Mouse (Mus musculus) spleen, postnatal 0 days (tissue): ENCODE measurements around the gene Map2k4. TPM values are rescaled to one million over a fixed set of nuclear protein-coding genes. Genes with fewer than 3 reads are reported as not detected.

Experiments used
- microRNA counts: library from miRNA; unstranded; fragments of <30 nt; microRNA quantifications from one replicate; lab custom pipeline; 2015
- polyA plus RNA-seq: library from polyadenylated mRNA; unstranded; fragments of >200 nt; fragmentation: Nextera tagmentation; extraction: Ambion mirVana; gene quantifications from 2 replicates; pipeline ENCODE4 v1.2.1, GENCODE M21; 2015

Gene Map2k4
- polyA plus RNA-seq, result 33.9 and 35.1 TPM in 2 replicates

DNA sequence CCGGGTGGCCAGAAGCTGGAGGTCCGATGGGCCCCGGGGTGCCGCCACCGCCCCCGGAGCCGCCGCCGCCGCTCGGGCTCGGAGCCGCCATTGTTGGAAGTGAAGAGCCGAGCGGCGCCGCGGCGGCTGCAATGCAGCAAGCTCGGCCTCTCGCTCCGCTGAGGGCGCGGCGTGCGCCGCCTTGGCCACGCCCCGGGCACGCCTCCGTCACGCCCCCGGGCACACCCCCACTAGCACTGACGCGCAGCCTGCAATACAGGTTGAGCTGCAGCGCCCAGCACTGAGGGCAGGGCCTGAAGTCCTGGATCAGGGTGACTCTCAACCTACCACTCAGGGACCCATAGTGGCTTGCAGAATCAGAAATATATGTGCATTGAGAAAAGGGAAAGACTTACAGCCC lies at the start of gene Map2k4:
Map2k4 (minus strand) TSS at position 144 of the 400 bp plus-strand sequence.

DNA sequence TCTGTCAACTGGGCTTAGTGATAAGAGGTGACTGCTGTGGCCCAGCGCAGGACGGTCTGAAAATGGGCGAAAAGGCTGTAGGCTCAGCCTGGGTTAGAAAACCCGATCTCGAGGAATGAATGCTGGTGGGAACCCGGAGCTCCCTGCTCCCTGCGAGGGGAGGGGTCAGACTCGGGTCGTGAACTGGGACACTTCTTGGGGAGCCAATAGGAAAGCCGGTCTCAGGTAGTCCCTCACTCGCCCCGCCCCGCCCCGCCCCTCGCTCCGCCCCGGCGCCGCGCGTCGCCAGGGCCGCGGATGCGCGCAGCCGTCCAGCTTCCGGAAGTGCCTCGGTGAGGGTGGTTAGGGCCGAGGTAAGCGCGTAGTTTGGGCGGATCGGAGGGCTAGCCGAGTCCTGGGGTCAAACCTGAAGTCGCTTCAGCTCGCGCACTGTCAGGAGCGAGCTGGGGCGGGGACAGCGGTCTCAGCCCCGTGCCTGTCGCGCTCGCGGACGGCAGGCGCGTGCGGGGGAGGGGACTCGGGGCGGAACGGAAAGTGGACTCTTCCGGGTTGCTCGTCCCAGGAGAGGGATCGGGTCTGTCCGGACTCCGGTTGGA lies 18.9 kb upstream of the Map2k4 start, which contains the start of gene Zkscan6:
Zkscan6 (plus strand) TSS at position 267 of the 596 bp plus-strand sequence.

MicroRNA genes within 50 kb of the gene (microRNA counts, 519-probe panel; counts per million panel counts)
- 88.3 counts per million for microRNA mmu-miR-744 (lab: Ali Mortazavi, UCI)

Other genes with a start within 250 kb of the Map2k4 start
- 7.5 and 8.3 TPM in 2 replicates for gene Zkscan6, start 18.9 kb upstream of the Map2k4 start, polyA plus RNA-seq